Mouse (Mus musculus): Measurements from ENCODE around the gene Myh3. TPM values are rescaled to one million over a fixed set of nuclear protein-coding genes. Genes with fewer than 3 reads are reported as not detected.
"Not testable (repeated sequence)": the region's sequence is repeated elsewhere in the genome, so short reads cannot be mapped to it uniquely, and the experiment has no call there.

Gene Myh3
- polyA plus RNA-seq, 1 experiment from 2014 or later: 0.17 TPM

- Histone ChIP-seq H3K27ac (no peak overlapping the region), H3K27me3 (peaks cover 21% of the 10 kb centered on the region), H3K4me3 (no peak overlapping the region), H3K9ac (no peak overlapping the region), H3K36me3 (ENCODE audit: poor library complexity, severe bottlenecking) (no peaks in the 10 kb centered on the region), H3K9me3 (replicated peaks) (no peaks in the 10 kb centered on the region), H3K4me1 (peaks cover 20% of the 10 kb centered on the region; the same call in 1 of the 2 replicates), H3K4me2 (no peak overlapping the region)
- 54% methylated on average over 11 of the region's 11 CpGs for WGBS
- ATAC-seq: no peak
Observed at GRCm38 (mm10) chr11:67079740-67080139, 1.6 kb downstream of the Myh3 start.

GRCm38 (mm10) chr11:67080168-67080567, 2.1 kb downstream of the Myh3 start:
- H3K9me3 ChIP-seq (replicated peaks): no peaks in the 10 kb centered on the region
- H3K4me2 ChIP-seq: no peak overlapping the region
- H3K4me3 ChIP-seq: no peak overlapping the region
- 7% methylated on average over 3 of the region's 3 CpGs for WGBS
- ATAC-seq: peak; percentile 73
- peaks cover 16% of the 10 kb centered on the region; the same call in 1 of the 2 replicates for H3K4me1 ChIP-seq
- peaks cover 25% of the 10 kb centered on the region for H3K27me3 ChIP-seq
- H3K36me3 ChIP-seq (ENCODE audit: poor library complexity, severe bottlenecking): no peaks in the 10 kb centered on the region
- H3K9ac ChIP-seq: no peak overlapping the region
- no peak overlapping the region for H3K27ac ChIP-seq

GRCm38 (mm10) chr11:67081125-67081649, 3.1 kb downstream of the Myh3 start:
- Histone ChIP-seq H3K4me3 (no peak overlapping the region), H3K27me3 (peaks cover 27% of the 10 kb centered on the region), H3K9me3 (replicated peaks) (no peaks in the 10 kb centered on the region), H3K4me1 (peaks cover 16% of the 10 kb centered on the region; the same call in 1 of the 2 replicates), H3K27ac (no peak overlapping the region), H3K9ac (no peak overlapping the region), H3K36me3 (ENCODE audit: poor library complexity, severe bottlenecking) (no peaks in the 10 kb centered on the region), H3K4me2 (no peak overlapping the region)
- peak; percentile 48; the same call in 1 of the 2 replicates for ATAC-seq
- WGBS: 10% methylated on average over 11 of the region's 11 CpGs

- Histone ChIP-seq H3K9ac (no peak overlapping the region), H3K4me2 (no peak overlapping the region), H3K27me3 (peaks cover 27% of the 10 kb centered on the region), H3K9me3 (replicated peaks) (no peaks in the 10 kb centered on the region), H3K36me3 (ENCODE audit: poor library complexity, severe bottlenecking) (no peaks in the 10 kb centered on the region), H3K27ac (no peak overlapping the region), H3K4me3 (no peak overlapping the region), H3K4me1 (peaks cover 16% of the 10 kb centered on the region; the same call in 1 of the 2 replicates)
- WGBS: 91% methylated on average over 7 of the region's 7 CpGs
- no peak for ATAC-seq
Observed at GRCm38 (mm10) chr11:67082188-67082587, 4.1 kb downstream of the Myh3 start.

GRCm38 (mm10) chr11:67082793-67083192, 4.7 kb downstream of the Myh3 start:
- Histone ChIP-seq H3K4me2 (no peak overlapping the region), H3K4me1 (peaks cover 12% of the 10 kb centered on the region; the same call in 1 of the 2 replicates), H3K9me3 (replicated peaks) (no peaks in the 10 kb centered on the region), H3K4me3 (no peak overlapping the region), H3K27me3 (peaks cover 27% of the 10 kb centered on the region), H3K36me3 (ENCODE audit: poor library complexity, severe bottlenecking) (no peaks in the 10 kb centered on the region), H3K9ac (no peak overlapping the region), H3K27ac (no peak overlapping the region)
- no peak for ATAC-seq
- 81% methylated on average over 13 of the region's 13 CpGs for WGBS

- Histone ChIP-seq H3K4me1 (peaks cover 11% of the 10 kb centered on the region; the same call in 1 of the 2 replicates), H3K4me3 (no peak overlapping the region), H3K27me3 (peaks cover 27% of the 10 kb centered on the region), H3K9me3 (replicated peaks) (no peaks in the 10 kb centered on the region), H3K36me3 (ENCODE audit: poor library complexity, severe bottlenecking) (no peaks in the 10 kb centered on the region), H3K27ac (no peak overlapping the region), H3K4me2 (no peak overlapping the region), H3K9ac (no peak overlapping the region)
- 55% methylated on average over 6 of the region's 6 CpGs for WGBS
- no peak for ATAC-seq
Observed at GRCm38 (mm10) chr11:67083239-67083638, 5.1 kb downstream of the Myh3 start.

- H3K4me3 ChIP-seq: no peak overlapping the region
- 37% methylated on average over 32 of the region's 32 CpGs for WGBS
- no peaks in the 10 kb centered on the region for H3K9me3 ChIP-seq (replicated peaks)
- peaks cover 11% of the 10 kb centered on the region; the same call in 1 of the 2 replicates for H3K4me1 ChIP-seq
- H3K27me3 ChIP-seq: peaks cover 27% of the 10 kb centered on the region
- H3K9ac ChIP-seq: no peak overlapping the region
- no peak for ATAC-seq
- no peak overlapping the region for H3K27ac ChIP-seq
- no peak overlapping the region for H3K4me2 ChIP-seq
- no peaks in the 10 kb centered on the region for H3K36me3 ChIP-seq (ENCODE audit: poor library complexity, severe bottlenecking)
Observed at GRCm38 (mm10) chr11:67083712-67084340, 5.7 kb downstream of the Myh3 start.

- H3K27me3 ChIP-seq: peaks cover 27% of the 10 kb centered on the region
- H3K4me2 ChIP-seq: no peak overlapping the region
- H3K4me3 ChIP-seq: no peak overlapping the region
- WGBS: 6% methylated on average over 6 of the region's 6 CpGs
- no peak overlapping the region for H3K27ac ChIP-seq
- peak; percentile 31 for ATAC-seq
- H3K9ac ChIP-seq: no peak overlapping the region
- no peaks in the 10 kb centered on the region for H3K36me3 ChIP-seq (ENCODE audit: poor library complexity, severe bottlenecking)
- 0 out of 2 replicates have a peak, but pooled peaks cover 7% of the 10 kb centered on the region for H3K4me1 ChIP-seq
- no peaks in the 10 kb centered on the region for H3K9me3 ChIP-seq (replicated peaks)
Observed at GRCm38 (mm10) chr11:67085489-67085888, 7.4 kb downstream of the Myh3 start.

- H3K36me3 ChIP-seq (ENCODE audit: poor library complexity, severe bottlenecking): no peaks in the 10 kb centered on the region
- no peak overlapping the region for H3K4me3 ChIP-seq
- H3K4me2 ChIP-seq: no peak overlapping the region
- peaks cover 27% of the 10 kb centered on the region for H3K27me3 ChIP-seq
- no peak overlapping the region for H3K9ac ChIP-seq
- 65% methylated on average over 9 of the region's 9 CpGs for WGBS
- ATAC-seq: no peak
- no peaks in the 10 kb centered on the region for H3K9me3 ChIP-seq (replicated peaks)
- H3K27ac ChIP-seq: no peak overlapping the region
- no peaks in the 10 kb centered on the region for H3K4me1 ChIP-seq
Observed at GRCm38 (mm10) chr11:67086467-67087164, 8.5 kb downstream of the Myh3 start.

- no peaks in the 10 kb centered on the region for H3K9me3 ChIP-seq (replicated peaks)
- no peak for ATAC-seq
- WGBS: 88% methylated on average over 12 of the region's 12 CpGs
- no peaks in the 10 kb centered on the region for H3K36me3 ChIP-seq (ENCODE audit: poor library complexity, severe bottlenecking)
- H3K4me1 ChIP-seq: no peaks in the 10 kb centered on the region
- H3K9ac ChIP-seq: no peak overlapping the region
- H3K27me3 ChIP-seq: peaks cover 27% of the 10 kb centered on the region
- no peak overlapping the region for H3K4me2 ChIP-seq
- no peak overlapping the region for H3K4me3 ChIP-seq
- H3K27ac ChIP-seq: no peak overlapping the region
Observed at GRCm38 (mm10) chr11:67087225-67087624, 9.1 kb downstream of the Myh3 start.

GRCm38 (mm10) chr11:67092354-67092753, 14.3 kb downstream of the Myh3 start:
- not testable (repeated sequence) for H3K36me3 ChIP-seq (ENCODE audit: poor library complexity, severe bottlenecking)
- 90% methylated on average over 12 of the region's 12 CpGs for WGBS

GRCm38 (mm10) chr11:67093201-67093600, 15.1 kb downstream of the Myh3 start:
- H3K9me3 ChIP-seq (replicated peaks): no peaks in the 10 kb centered on the region
- 81% methylated on average over 9 of the region's 9 CpGs for WGBS
- ATAC-seq: no peak
- no peak overlapping the region for H3K4me2 ChIP-seq
- H3K27ac ChIP-seq: no peak overlapping the region
- no peaks in the 10 kb centered on the region for H3K36me3 ChIP-seq (ENCODE audit: poor library complexity, severe bottlenecking)
- no peak overlapping the region for H3K9ac ChIP-seq
- H3K4me3 ChIP-seq: no peak overlapping the region
- no peaks in the 10 kb centered on the region for H3K4me1 ChIP-seq
- H3K27me3 ChIP-seq: no peaks in the 10 kb centered on the region

More at GRCm38 (mm10) chr11:67092354-67092753, 14.3 kb downstream of the Myh3 start:
- not testable (repeated sequence) for H3K4me2 ChIP-seq; H3K27me3 ChIP-seq; H3K27ac ChIP-seq; H3K4me1 ChIP-seq; H3K9me3 ChIP-seq (replicated peaks); ATAC-seq; H3K9ac ChIP-seq; H3K4me3 ChIP-seq

Measured in forebrain, embryonic 13.5 days (tissue).